In the genomic region with DNA sequence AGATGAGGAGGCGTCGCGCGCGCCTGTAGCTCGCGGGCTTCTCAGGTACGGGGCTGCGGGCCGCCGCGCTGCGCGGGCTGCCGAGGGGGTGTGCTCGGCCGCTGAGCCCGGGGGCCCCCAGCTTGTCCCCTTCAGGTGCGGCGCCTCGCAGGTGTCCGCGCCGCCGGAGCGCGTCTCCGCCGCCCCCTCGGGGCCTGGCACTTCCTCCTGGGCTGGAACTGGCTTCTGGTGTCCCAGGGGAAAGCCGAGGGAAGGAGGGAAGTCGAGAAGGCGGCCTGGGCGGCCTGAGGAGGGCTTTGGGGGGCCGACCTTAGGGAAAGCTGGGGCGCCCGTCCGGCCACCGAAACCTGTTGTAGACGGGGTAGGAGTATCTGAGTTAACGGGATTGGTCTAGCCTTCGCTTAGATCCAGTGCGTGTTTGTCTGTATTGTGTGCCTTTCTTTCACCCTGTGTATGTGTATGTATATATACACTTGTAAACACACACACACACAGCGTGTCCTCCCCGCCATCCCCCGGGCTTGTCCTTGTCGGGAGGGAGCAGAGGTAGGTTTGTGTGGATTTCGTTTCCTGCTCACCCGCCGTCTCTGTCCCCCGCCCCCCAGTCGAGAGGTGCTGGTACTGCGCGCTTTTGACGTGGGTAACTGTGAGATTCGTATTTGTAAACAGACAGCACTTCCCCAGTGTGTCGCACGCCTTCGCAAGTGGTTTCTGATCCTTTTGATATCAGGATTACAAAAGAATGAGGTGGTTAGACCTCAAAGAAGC, we compare ENCODE assay signal across 7 mouse cellular contexts. TPM values are rescaled to one million over a fixed set of nuclear protein-coding genes. Genes with fewer than 3 reads are reported as not detected.
A peak's percentile ranks its signal among the peaks of the same experiment; 100 is the strongest.
DNase-seq lines count a peak whose midpoint lies in the region; ATAC-seq lines count a peak whose summit lies in the region.

No protein-coding gene starts in this region.

- DNase-seq in adrenal gland, adult 8-10 months = peak; percentile 47
- peak; percentile 74 for DNase-seq in embryo, embryonic 11 days
- peak; percentile 25 to 40 for DNase-seq in gastrocnemius, postnatal 36 days
- peak; percentile 41 to 54 for DNase-seq in left cerebral cortex, postnatal 36 days (ENCODE audit: low spot score in 2 of 2)
- peak; percentile 66 for DNase-seq in midbrain, embryonic 10.5 days (ENCODE audit: low spot score)
- DNase-seq in right cerebral cortex, postnatal 4 days = peak; percentile 52

- no peaks in the 10 kb centered on the region for H3K27me3 ChIP-seq in intestine, embryonic 16.5 days (replicated peaks; ENCODE audit: control insufficient read depth, insufficient read depth, low read length)
- no peaks in the 10 kb centered on the region for H3K27me3 ChIP-seq in midbrain, embryonic 10.5 days (ENCODE audit: low read depth, poor library complexity, severe bottlenecking)

- H3K4me1 ChIP-seq in intestine, embryonic 16.5 days (ENCODE audit: control insufficient read depth, insufficient read depth, low read length) = peaks cover 6% of the 10 kb centered on the region
- H3K4me1 ChIP-seq in midbrain, embryonic 10.5 days = peaks cover 30% of the 10 kb centered on the region

- H3K4me3 ChIP-seq in intestine, embryonic 16.5 days (ENCODE audit: low read length) = peak overlapping the region; percentile 81
- peak overlapping the region; percentile 99 for H3K4me3 ChIP-seq in midbrain, embryonic 10.5 days

- peak; percentile 75 for ATAC-seq in intestine, embryonic 16.5 days

- H3K4me2 ChIP-seq in intestine, embryonic 16.5 days (ENCODE audit: low read depth, low read length) = peak overlapping the region; percentile 85

- H3K9me3 ChIP-seq in intestine, embryonic 16.5 days (ENCODE audit: control insufficient read depth, low read length) = no peaks in the 10 kb centered on the region
- no peaks in the 10 kb centered on the region; the same call in 1 of the 2 replicates for H3K9me3 ChIP-seq in midbrain, embryonic 10.5 days (replicated peaks)

- intact Hi-C loops in gastrocnemius, postnatal 36 days (cut with DNase I) = no loop called here
- intact Hi-C loops in left cerebral cortex, postnatal 36 days (cut with DNase I) = no loop called here

- H3K36me3 ChIP-seq in intestine, embryonic 16.5 days (ENCODE audit: control insufficient read depth, insufficient read depth, low read length) = no peaks in the 10 kb centered on the region
- H3K36me3 ChIP-seq in midbrain, embryonic 10.5 days = peaks cover 23% of the 10 kb centered on the region

- H3K9ac ChIP-seq in intestine, embryonic 16.5 days (ENCODE audit: low read depth, low read length) = peak overlapping the region; percentile 90

- H3K27ac ChIP-seq in intestine, embryonic 16.5 days (ENCODE audit: low read length) = peak overlapping the region; percentile 92
- H3K27ac ChIP-seq in midbrain, embryonic 10.5 days (replicated peaks) = peak overlapping the region; percentile 99

- WGBS in intestine, embryonic 16.5 days = under 1% methylated on average over 59 of the region's 59 CpGs
- WGBS in midbrain, embryonic 10.5 days = under 1% methylated on average over 59 of the region's 59 CpGs

RNA-seq across cellular contexts. Expression of gene Tut4, which starts 1.1 kb away (rescaled TPM):
- 10 to 100 TPM; 22.8 to 56.4 (median 31.0) TPM for total RNA-seq in adrenal gland, adult 8-10 months (2022)
- 10 to 100 TPM; 15.7 to 23.2 TPM for total RNA-seq in gastrocnemius, postnatal 36 days (2021)
- 29.0 and 34.7 TPM in 2 replicates for polyA plus RNA-seq in intestine, embryonic 16.5 days (2015; fragmentation: Nextera tagmentation; extraction: Ambion mirVana)
- 10 to 100 TPM; 31.6 to 51.9 TPM for total RNA-seq in left cerebral cortex, postnatal 36 days (2021)
- polyA plus RNA-seq in midbrain, embryonic 10.5 days (2016; fragmentation: Nextera tagmentation; extraction: Ambion mirVana) = 72.7 and 80.9 TPM in 2 replicates

RNA-seq across cellular contexts. Expression of gene Gpx7, which starts 53.6 kb away (rescaled TPM):
- total RNA-seq in adrenal gland, adult 8-10 months (2022) = 1 to 10 TPM; 5.5 to 8.7 (median 7.0) TPM
- 1 to 10 TPM; 5.7 to 6.0 TPM for total RNA-seq in gastrocnemius, postnatal 36 days (2021)
- 33.0 and 34.9 TPM in 2 replicates for polyA plus RNA-seq in intestine, embryonic 16.5 days (2015; fragmentation: Nextera tagmentation; extraction: Ambion mirVana)
- 1 to 10 TPM; 4.6 to 6.8 TPM for total RNA-seq in left cerebral cortex, postnatal 36 days (2021)
- 52.1 and 52.8 TPM in 2 replicates for polyA plus RNA-seq in midbrain, embryonic 10.5 days (2016; fragmentation: Nextera tagmentation; extraction: Ambion mirVana)

Comparison
In these comparisons a context has a peak if more than half of its experiments do, and no peak if none do; other contexts are left out.
1. Peak in every context shown above with its lines: DNase-seq, ATAC-seq, H3K4me3 ChIP-seq and H3K27ac ChIP-seq.